Mouse (Mus musculus): Measurements from ENCODE around the gene Osbpl10. TPM values are rescaled to one million over a fixed set of nuclear protein-coding genes. Genes with fewer than 3 reads are reported as not detected.

The Osbpl10 gene
- polyA plus RNA-seq (2012; fragmentation: generic; extraction: Trizol) = 1.7 TPM

DNA sequence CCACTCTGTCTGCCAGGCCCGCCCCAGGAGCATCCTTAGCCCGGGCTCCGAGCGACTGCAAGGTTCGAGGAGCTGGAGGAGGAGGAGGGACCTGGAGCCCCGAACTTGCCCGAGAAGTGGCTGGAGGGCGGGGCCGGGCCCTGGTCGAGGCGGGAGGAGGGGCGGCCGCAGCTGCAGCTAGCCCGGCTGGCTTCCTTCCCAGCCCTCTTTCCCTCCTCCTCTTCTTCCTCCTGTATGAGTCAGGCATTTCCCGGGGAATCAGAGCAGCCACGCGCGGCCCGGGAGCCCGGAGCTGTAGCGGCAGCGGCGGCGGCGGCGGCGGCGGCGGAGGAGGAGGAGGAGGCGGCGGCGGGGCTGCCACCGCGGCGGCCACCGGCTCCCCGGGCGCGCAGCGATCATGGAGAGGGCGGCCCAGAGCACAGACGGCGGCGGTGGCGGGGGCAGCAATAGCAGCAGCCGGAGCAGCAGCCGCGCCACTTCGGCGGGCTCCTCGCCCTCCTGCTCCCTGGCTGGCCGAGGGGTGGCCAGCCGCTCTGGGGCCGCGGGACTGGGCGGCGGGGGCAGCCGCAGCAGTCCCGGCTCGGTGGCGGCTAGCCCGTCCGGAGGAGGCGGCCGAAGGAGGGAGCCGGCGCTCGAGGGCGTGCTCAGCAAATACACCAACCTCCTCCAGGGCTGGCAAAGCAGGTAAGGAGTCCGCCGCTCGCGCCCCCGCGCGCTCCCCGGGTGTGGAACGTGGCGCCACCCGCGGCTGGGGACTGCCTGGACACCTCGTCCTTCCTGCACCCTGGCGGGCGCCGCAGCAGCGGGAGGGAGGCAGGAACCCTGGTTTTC, at the start of gene Osbpl10:
Osbpl10 (plus strand) TSS at position 289 of the 831 bp plus-strand sequence.
- Histone ChIP-seq H3K4me2 (ENCODE audit: low read depth) (peak within 1 kb of the TSS; percentile 64), H3K4me3 (peak within 1 kb of the TSS; percentile 12), H3K79me2 (ENCODE audit: control insufficient read depth, insufficient read depth) (no peaks in the 10 kb centered on the region), H3K27me3 (ENCODE audit: control insufficient read depth, insufficient read depth, insufficient read length) (no peaks in the 10 kb centered on the region), H3K36me3 (ENCODE audit: control insufficient read depth, insufficient read depth) (no peaks in the 10 kb centered on the region), H3ac (ENCODE audit: control insufficient read depth, insufficient read length) (peak within 1 kb of the TSS; percentile 96)
- TF ChIP-seq TCF3 (IDR thresholded peaks at IDR 0.05; ENCODE audit: insufficient read length, low read depth) (no peak), SRF (IDR thresholded peaks at IDR 0.05; ENCODE audit: control insufficient read depth, insufficient read length, low read depth) (no peak), MYOD1 (IDR thresholded peaks at IDR 0.05; ENCODE audit: control insufficient read depth in 1 of 3, insufficient read length in 2 of 3, low read depth in 2 of 3) (peak in 2 of 3 experiments; percentile 30 to 61)

DNA sequence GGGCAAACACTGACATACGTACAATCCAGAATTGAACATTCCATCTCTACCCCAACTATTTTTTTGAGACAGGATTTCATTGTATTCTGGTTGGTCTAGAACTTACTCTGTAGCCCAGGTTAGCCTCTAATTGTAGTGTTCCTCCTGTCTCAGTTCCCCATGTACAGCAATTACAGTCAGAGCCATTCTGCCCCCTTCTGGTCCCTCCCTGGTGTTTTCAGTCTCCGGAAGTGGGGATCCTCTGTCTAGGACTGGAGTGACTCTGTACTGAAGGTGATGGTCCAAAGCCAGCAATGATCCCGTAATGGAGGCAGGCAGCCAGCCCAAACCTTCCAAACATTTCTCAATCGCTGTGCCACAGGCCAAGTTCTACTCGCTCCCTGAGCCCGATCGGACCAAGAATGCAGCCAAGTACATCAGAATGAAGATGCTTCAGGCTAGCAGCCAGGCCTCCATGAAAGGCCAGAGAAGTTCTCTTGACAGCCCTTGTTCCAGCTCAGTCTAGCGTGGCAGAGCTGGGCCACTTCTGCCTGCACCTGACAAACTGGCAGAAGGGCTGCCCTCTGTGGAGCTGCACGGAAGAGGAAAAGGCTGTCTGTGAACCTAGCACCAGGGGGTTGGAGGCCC, 47.8 kb upstream of the Osbpl10 start:
- Histone ChIP-seq H3ac (ENCODE audit: control insufficient read depth, insufficient read length) (no peak overlapping the region), H3K79me2 (ENCODE audit: control insufficient read depth, insufficient read depth) (no peaks in the 10 kb centered on the region), H3K27me3 (ENCODE audit: control insufficient read depth, insufficient read depth, insufficient read length) (no peaks in the 10 kb centered on the region), H3K4me2 (ENCODE audit: low read depth) (no peak overlapping the region), H3K4me3 (no peak overlapping the region), H3K36me3 (ENCODE audit: control insufficient read depth, insufficient read depth) (no peaks in the 10 kb centered on the region)
- TF ChIP-seq REST (IDR thresholded peaks at IDR 0.05; ENCODE audit: insufficient read depth, insufficient read length) = no peak
- no peak for TF ChIP-seq TCF3 (IDR thresholded peaks at IDR 0.05; ENCODE audit: insufficient read length, low read depth)
- no peak for TF ChIP-seq MYOD1 (IDR thresholded peaks at IDR 0.05; ENCODE audit: control insufficient read depth in 1 of 3, insufficient read length in 2 of 3, low read depth in 2 of 3)
- no peak for TF ChIP-seq MYOG (IDR thresholded peaks at IDR 0.05; ENCODE audit: control insufficient read depth in 1 of 3, insufficient read depth in 1 of 3, insufficient read length in 2 of 3, low read depth in 2 of 3)
- TF ChIP-seq TCF12 (IDR thresholded peaks at IDR 0.05; ENCODE audit: insufficient read depth, poor library complexity, severe bottlenecking) = no peak
- TF ChIP-seq POLR2AphosphoS2 (IDR thresholded peaks at IDR 0.05; ENCODE audit: insufficient read length, low read depth) = no peak
- TF ChIP-seq SRF (IDR thresholded peaks at IDR 0.05; ENCODE audit: control insufficient read depth, insufficient read length, low read depth) = no peak

DNA sequence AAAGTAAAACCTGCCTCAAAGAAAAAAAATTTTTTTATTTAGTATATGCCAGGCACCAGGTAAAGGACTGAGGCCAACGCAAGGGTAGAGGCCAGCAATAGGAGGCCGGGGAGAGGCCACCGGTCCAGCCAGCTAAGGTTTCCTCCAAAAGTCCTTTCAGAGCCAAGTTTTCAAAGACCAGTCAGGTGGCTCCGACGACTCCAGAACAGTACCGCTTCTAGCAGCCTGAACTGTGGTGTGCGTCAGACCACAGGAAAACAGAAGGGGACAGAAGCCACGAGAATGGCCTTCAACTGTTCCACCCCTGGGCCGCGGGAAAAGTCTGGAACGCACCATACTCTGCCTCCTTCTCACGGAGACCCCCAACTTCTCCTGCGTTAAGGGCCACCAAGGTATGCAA, 45.8 kb upstream of the Osbpl10 start:
- H3K4me2 ChIP-seq (ENCODE audit: low read depth) = peak overlapping the region; percentile 95
- no peak for TF ChIP-seq POLR2A (IDR thresholded peaks at IDR 0.05; ENCODE audit: insufficient read length, low read depth)
- no peak for TF ChIP-seq E2F4 (IDR thresholded peaks at IDR 0.05; ENCODE audit: insufficient read depth)
- TF ChIP-seq TCF12 (IDR thresholded peaks at IDR 0.05; ENCODE audit: insufficient read depth, poor library complexity, severe bottlenecking) = no peak
- TF ChIP-seq TCF3 (IDR thresholded peaks at IDR 0.05; ENCODE audit: insufficient read length, low read depth) = no peak
- TF ChIP-seq MYOD1 (IDR thresholded peaks at IDR 0.05; ENCODE audit: control insufficient read depth in 1 of 3, insufficient read length in 2 of 3, low read depth in 2 of 3) = no peak
- no peak for TF ChIP-seq CEBPB (IDR thresholded peaks at IDR 0.05; ENCODE audit: insufficient read depth, poor library complexity, severe bottlenecking)
- no peak for TF ChIP-seq POLR2AphosphoS2 (IDR thresholded peaks at IDR 0.05; ENCODE audit: insufficient read length, low read depth)
- no peak for TF ChIP-seq MAX (IDR thresholded peaks at IDR 0.05; ENCODE audit: low read depth)
- no peak for TF ChIP-seq USF1 (IDR thresholded peaks at IDR 0.05; ENCODE audit: low read depth)
- no peak for TF ChIP-seq SRF (IDR thresholded peaks at IDR 0.05; ENCODE audit: control insufficient read depth, insufficient read length, low read depth)
- TF ChIP-seq MYOG (IDR thresholded peaks at IDR 0.05; ENCODE audit: control insufficient read depth in 1 of 3, insufficient read depth in 1 of 3, insufficient read length in 2 of 3, low read depth in 2 of 3) = no peak
- no peak for TF ChIP-seq REST (IDR thresholded peaks at IDR 0.05; ENCODE audit: insufficient read depth, insufficient read length)
- no peaks in the 10 kb centered on the region for H3K36me3 ChIP-seq (ENCODE audit: control insufficient read depth, insufficient read depth)
- H3K27me3 ChIP-seq (ENCODE audit: control insufficient read depth, insufficient read depth, insufficient read length) = no peaks in the 10 kb centered on the region
- no peak overlapping the region for H3ac ChIP-seq (ENCODE audit: control insufficient read depth, insufficient read length)
- peak overlapping the region; percentile 37 for H3K4me3 ChIP-seq
- H3K79me2 ChIP-seq (ENCODE audit: control insufficient read depth, insufficient read depth) = no peaks in the 10 kb centered on the region

DNA sequence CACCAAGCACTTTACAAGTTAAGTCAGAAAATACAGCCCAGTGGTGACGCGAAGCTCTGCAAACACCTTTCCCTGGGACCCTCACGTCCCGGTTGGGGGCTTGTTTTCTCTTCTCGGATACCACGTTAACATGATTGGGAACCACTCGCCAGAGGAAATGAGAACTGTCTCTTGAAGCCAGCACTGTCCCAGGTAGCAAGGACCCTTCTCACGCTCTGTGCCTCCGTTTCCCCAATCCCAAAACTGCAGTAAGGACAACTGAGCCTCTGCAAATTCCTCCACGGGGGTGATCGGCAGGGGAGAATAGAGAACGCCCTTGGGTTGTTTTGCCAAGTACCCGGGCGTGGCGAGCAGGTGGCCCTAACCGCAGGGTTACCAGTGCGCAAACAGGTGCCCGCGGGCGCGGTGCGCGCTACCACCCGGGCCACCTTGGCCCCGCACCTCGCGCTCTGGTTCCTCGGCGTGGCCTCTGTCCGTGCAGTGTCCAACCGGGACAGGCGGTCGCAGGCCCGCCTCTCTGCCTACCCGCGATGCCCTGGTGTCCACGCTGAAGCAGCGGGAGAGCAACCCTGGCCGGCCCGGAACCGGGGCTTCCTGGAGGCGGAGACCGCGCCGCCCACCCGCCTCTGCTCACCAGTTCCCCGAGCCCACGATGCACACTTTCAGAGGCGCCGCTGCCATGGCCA, 45.2 kb upstream of the Osbpl10 start:
- Histone ChIP-seq H3K4me3 (peak overlapping the region; percentile 37), H3ac (ENCODE audit: control insufficient read depth, insufficient read length) (peak overlapping the region; percentile 76), H3K79me2 (ENCODE audit: control insufficient read depth, insufficient read depth) (no peaks in the 10 kb centered on the region), H3K27me3 (ENCODE audit: control insufficient read depth, insufficient read depth, insufficient read length) (no peaks in the 10 kb centered on the region), H3K36me3 (ENCODE audit: control insufficient read depth, insufficient read depth) (no peaks in the 10 kb centered on the region), H3K4me2 (ENCODE audit: low read depth) (peak overlapping the region; percentile 95)
- TF ChIP-seq MYOD1 (IDR thresholded peaks at IDR 0.05; ENCODE audit: control insufficient read depth in 1 of 3, insufficient read length in 2 of 3, low read depth in 2 of 3) = peak in 2 of 3 experiments; percentile 60 to 83
- TF ChIP-seq TCF3 (IDR thresholded peaks at IDR 0.05; ENCODE audit: insufficient read length, low read depth) = peak; percentile 46
- TF ChIP-seq POLR2AphosphoS2 (IDR thresholded peaks at IDR 0.05; ENCODE audit: insufficient read length, low read depth) = no peak
- TF ChIP-seq POLR2A (IDR thresholded peaks at IDR 0.05; ENCODE audit: insufficient read length, low read depth) = no peak
- TF ChIP-seq CEBPB (IDR thresholded peaks at IDR 0.05; ENCODE audit: insufficient read depth, poor library complexity, severe bottlenecking) = no peak
- no peak for TF ChIP-seq USF1 (IDR thresholded peaks at IDR 0.05; ENCODE audit: low read depth)
- peak in 2 of 3 experiments; percentile 68 to 84 for TF ChIP-seq MYOG (IDR thresholded peaks at IDR 0.05; ENCODE audit: control insufficient read depth in 1 of 3, insufficient read depth in 1 of 3, insufficient read length in 2 of 3, low read depth in 2 of 3)
- TF ChIP-seq REST (IDR thresholded peaks at IDR 0.05; ENCODE audit: insufficient read depth, insufficient read length) = no peak

Data from myocyte (in vitro differentiated cells).